Mouse (Mus musculus) liver, embryonic 14.5 days (tissue): ENCODE results near the gene Cd101.

Experiments
- CTCF ChIP-seq: IDR thresholded peaks from 2 replicates; pipeline ENCODE4 v1.5.1; 2016; ENCODE audit warnings: antibody characterized with exemption, low read depth, control low read depth
- EP300 ChIP-seq: IDR thresholded peaks from 2 replicates; pipeline ENCODE4 v1.6.1; 2016; ENCODE audit warnings: antibody characterized with exemption, low read depth

DNA sequence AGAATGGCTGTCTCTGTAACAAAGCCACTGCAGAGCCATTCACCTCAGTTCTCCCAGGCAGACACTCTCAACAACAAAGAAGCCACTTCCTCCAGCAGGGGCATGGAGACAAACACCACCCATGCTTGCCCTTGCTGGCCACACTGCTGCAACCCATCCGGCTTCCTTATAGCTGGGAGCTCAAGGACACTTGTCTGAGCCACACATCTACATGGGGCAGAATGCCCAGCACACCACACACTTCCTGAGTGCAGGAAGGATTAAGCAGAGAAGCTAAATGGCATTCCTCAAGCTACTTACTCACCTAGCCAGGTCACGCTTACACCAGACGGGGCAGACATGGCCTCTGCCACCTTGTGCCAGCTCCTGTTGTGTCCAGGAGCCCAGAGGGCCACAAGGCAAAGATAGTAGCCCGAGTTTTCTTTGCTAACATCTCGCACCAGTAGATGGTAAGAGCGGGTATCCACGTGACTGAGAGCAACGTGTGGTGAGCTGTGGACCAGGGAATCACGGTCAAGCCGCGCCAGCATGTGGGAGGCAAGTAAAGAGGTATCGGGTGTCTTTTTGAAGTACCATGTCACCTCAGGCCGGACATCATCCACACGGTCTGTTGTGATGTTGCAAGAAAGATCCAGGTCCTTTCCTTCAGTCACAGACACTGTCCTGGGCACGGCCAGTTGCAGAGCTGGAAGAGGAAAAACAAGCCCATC, 43.3 kb upstream of the Cd101 start:
- TF ChIP-seq CTCF: no peak
- no peak for TF ChIP-seq EP300
